Mouse (Mus musculus) lung, postnatal 0 days (tissue): Measurements from ENCODE around the gene Fuca1. TPM values are rescaled to one million over a fixed set of nuclear protein-coding genes. Genes with fewer than 3 reads are reported as not detected.
A peak's percentile ranks its signal among the peaks of the same experiment; 100 is the strongest.

Experiments used
- ATAC-seq: fragments of 200-750 bp; cut with Nextera tagmentation; 2 replicates; pipeline ENCODE4 v1.8.0; 2017; ENCODE audit warnings: moderate library complexity
- DNase-seq: peaks from one replicate; pipeline ENCODE4 v3.0.0-alpha.2; 2016; ENCODE audit warnings: low spot score
- H3K27ac ChIP-seq: fragments of 300-500 bp; sonication (generic); 2 replicates; pipeline ENCODE4 v1.5.1; 2014; ENCODE audit warnings: antibody characterized with exemption, mild to moderate bottlenecking, low read length, mixed read lengths
- H3K27me3 ChIP-seq: fragments of 300-500 bp; sonication (generic); replicated peaks from 2 replicates; pipeline ENCODE4 v1.6.1; 2014; ENCODE audit warnings: low read length, mixed read lengths; ENCODE audit not compliant: insufficient read depth
- H3K36me3 ChIP-seq: fragments of 300-500 bp; sonication (generic); 2 replicates; pipeline ENCODE4 v1.6.1; 2014; ENCODE audit warnings: low read length, mixed read lengths; ENCODE audit not compliant: insufficient read depth
- H3K4me1 ChIP-seq: fragments of 300-500 bp; sonication (generic); 2 replicates; pipeline ENCODE4 v1.6.1; 2014; ENCODE audit warnings: antibody characterized with exemption, low read depth, low read length, mixed read lengths; ENCODE audit not compliant: insufficient read depth
- H3K4me2 ChIP-seq: fragments of 300-500 bp; sonication (generic); replicated peaks from 2 replicates; pipeline ENCODE4 v1.6.1; 2014; ENCODE audit warnings: low read depth, mild to moderate bottlenecking, low read length, moderate library complexity, mixed read lengths
- H3K4me3 ChIP-seq: fragments of 300-500 bp; sonication (generic); 2 replicates; pipeline ENCODE4 v1.5.1; 2014; ENCODE audit warnings: low read depth, low read length
- H3K9ac ChIP-seq: fragments of 300-500 bp; sonication (generic); replicated peaks from 2 replicates; pipeline ENCODE4 v1.6.1; 2014; ENCODE audit warnings: low read depth, mild to moderate bottlenecking
- H3K9me3 ChIP-seq: fragments of 300-500 bp; sonication (generic); 2 replicates; pipeline ENCODE4 v1.6.1; 2016; ENCODE audit warnings: low read length, mixed read lengths
- CTCF ChIP-seq: IDR thresholded peaks from 2 replicates; pipeline ENCODE4 v1.5.1; 2016; ENCODE audit warnings: antibody characterized with exemption, mild to moderate bottlenecking
- EP300 ChIP-seq: IDR thresholded peaks from 2 replicates; pipeline ENCODE4 v1.6.1; 2016; ENCODE audit warnings: antibody characterized with exemption, mild to moderate bottlenecking, control low read depth
- WGBS: fragments of 180-500 bp; shearing (Covaris S2); extraction: QIAGEN DNeasy Blood & Tissue Kit; methylation state at CpG from one replicate; pipeline ENCODE4 v1.1.7; 2014; 5-methylcytosine and 5-hydroxymethylcytosine counted together
- polyA plus RNA-seq: library from polyadenylated mRNA; unstranded; fragments of >200 nt; fragmentation: Nextera tagmentation; extraction: Ambion mirVana; gene quantifications from 2 replicates; pipeline ENCODE4 v1.2.1, GENCODE M21; 2015

Fuca1 gene
- polyA plus RNA-seq, 1 experiment from 2014 or later, result 131 TPM

- H3K4me1 ChIP-seq, result peaks cover 14% of the 10 kb centered on the region; the same call in 1 of the 2 replicates
- no peak overlapping the region for H3K4me3 ChIP-seq
- TF ChIP-seq EP300 (no peak), CTCF (no peak)
- H3K9me3 ChIP-seq, result no peaks in the 10 kb centered on the region
- 35% methylated on average over 4 of the region's 4 CpGs for WGBS
- no peaks in the 10 kb centered on the region; the same call in 1 of the 2 replicates for H3K36me3 ChIP-seq
- H3K27me3 ChIP-seq, result no peaks in the 10 kb centered on the region
- no peak overlapping the region for H3K27ac ChIP-seq
- H3K9ac ChIP-seq, result no peak overlapping the region
- ATAC-seq (no peak), DNase-seq (no peak)
- no peak overlapping the region for H3K4me2 ChIP-seq
Observed at GRCm38 (mm10) chr4:135943389-135943788, 22.9 kb downstream of the Fuca1 start.

- H3K4me1 ChIP-seq, result peaks cover 14% of the 10 kb centered on the region; the same call in 1 of the 2 replicates
- peak overlapping the region; percentile 75 for H3K4me2 ChIP-seq
- WGBS, result 63% methylated on average over 10 of the region's 10 CpGs
- ATAC-seq, result peak; percentile 23
- no peaks in the 10 kb centered on the region for H3K9me3 ChIP-seq
- H3K4me3 ChIP-seq, result peak overlapping the region; percentile 90
- H3K27ac ChIP-seq, result peak overlapping the region; percentile 43
- H3K36me3 ChIP-seq, result no peaks in the 10 kb centered on the region
- H3K27me3 ChIP-seq, result no peaks in the 10 kb centered on the region
- peak; percentile 58 for DNase-seq
- TF ChIP-seq EP300 (no peak), CTCF (no peak)
- H3K9ac ChIP-seq, result peak overlapping the region; percentile 79; the same call in 1 of the 2 replicates
Observed at GRCm38 (mm10) chr4:135945706-135946105, 25.2 kb downstream of the Fuca1 start.

GRCm38 (mm10) chr4:135946278-135946658 is 25.7 kb downstream of the Fuca1 start, which contains the start of gene Hmgcl:
Gene Hmgcl (plus strand): TSS chr4:135946448.
- Histone ChIP-seq H3K27ac (peak within 1 kb of the TSS; percentile 69), H3K9me3 (no peaks in the 10 kb centered on the region), H3K4me1 (peaks cover 14% of the 10 kb centered on the region; the same call in 1 of the 2 replicates), H3K27me3 (no peaks in the 10 kb centered on the region), H3K9ac (peak within 1 kb of the TSS; percentile 79), H3K4me3 (peak within 1 kb of the TSS; percentile 90), H3K4me2 (peak within 1 kb of the TSS; percentile 75), H3K36me3 (0 out of 2 replicates have a peak, but pooled peaks cover 4% of the 10 kb centered on the region)
- DNase-seq (peak; percentile 96), ATAC-seq (peak; percentile 95)
- 1% methylated on average over 23 of the region's 23 CpGs for WGBS
- no peak for TF ChIP-seq EP300
- TF ChIP-seq CTCF, result no peak

- Histone ChIP-seq H3K27ac (peak overlapping the region; percentile 69), H3K4me3 (peak overlapping the region; percentile 90), H3K9me3 (no peaks in the 10 kb centered on the region), H3K36me3 (0 out of 2 replicates have a peak, but pooled peaks cover 9% of the 10 kb centered on the region), H3K4me2 (peak overlapping the region; percentile 75), H3K4me1 (peaks cover 14% of the 10 kb centered on the region; the same call in 1 of the 2 replicates), H3K27me3 (no peaks in the 10 kb centered on the region), H3K9ac (peak overlapping the region; percentile 79)
- DNase-seq (peak; percentile 41), ATAC-seq (peak; percentile 18)
- TF ChIP-seq CTCF (no peak), EP300 (no peak)
- WGBS, result under 1% methylated on average over 28 of the region's 28 CpGs
Observed at GRCm38 (mm10) chr4:135946659-135947301, 26.2 kb downstream of the Fuca1 start.

- Histone ChIP-seq H3K27me3 (no peaks in the 10 kb centered on the region), H3K27ac (no peak overlapping the region), H3K4me2 (no peak overlapping the region), H3K36me3 (peaks cover 16% of the 10 kb centered on the region; the same call in 1 of the 2 replicates), H3K4me3 (no peak overlapping the region), H3K9ac (no peak overlapping the region), H3K4me1 (peaks cover 14% of the 10 kb centered on the region; the same call in 1 of the 2 replicates), H3K9me3 (no peaks in the 10 kb centered on the region)
- 81% methylated on average over 8 of the region's 8 CpGs for WGBS
- ATAC-seq, result no peak
- TF ChIP-seq EP300 (no peak), CTCF (no peak)
- no peak for DNase-seq
Observed at GRCm38 (mm10) chr4:135948142-135948541, 27.6 kb downstream of the Fuca1 start.

- H3K4me1 ChIP-seq, result peaks cover 14% of the 10 kb centered on the region; the same call in 1 of the 2 replicates
- H3K27me3 ChIP-seq, result no peaks in the 10 kb centered on the region
- H3K9ac ChIP-seq, result no peak overlapping the region
- TF ChIP-seq EP300, result no peak
- TF ChIP-seq CTCF, result no peak
- peak; percentile 14; the same call in 1 of the 2 replicates for ATAC-seq
- WGBS, result 61% methylated on average over 10 of the region's 10 CpGs
- DNase-seq, result peak; percentile 33
- no peak overlapping the region for H3K4me3 ChIP-seq
- H3K27ac ChIP-seq, result no peak overlapping the region
- no peaks in the 10 kb centered on the region for H3K9me3 ChIP-seq
- H3K36me3 ChIP-seq, result peaks cover 18% of the 10 kb centered on the region; the same call in 1 of the 2 replicates
- H3K4me2 ChIP-seq, result no peak overlapping the region
Observed at GRCm38 (mm10) chr4:135949475-135949874, 28.9 kb downstream of the Fuca1 start.
